Mouse (Mus musculus): ENCODE measurements at regions not wholly inside any gene's neighbourhood (a gene's known extent, or its start where the extent isn't known, plus 50 kb on each side); places are given as distances from the start of the nearest gene placed in this dataset.

- no peak overlapping the region for H3K4me3 ChIP-seq (replicated peaks in 1 of 3; ENCODE audit: low read depth in 2 of 3, low read length in 2 of 3, poor library complexity in 1 of 3)
- no peak overlapping the region for H3K27ac ChIP-seq (ENCODE audit: insufficient read depth, low read depth)
- TF ChIP-seq IRF4 (IDR thresholded peaks at IDR 0.05; ENCODE audit: low read depth, low read length) (no peak), ZKSCAN1 (IDR thresholded peaks at IDR 0.05; ENCODE audit: borderline replicate concordance, low read depth, low read length) (no peak), UBTF (IDR thresholded peaks at IDR 0.05; ENCODE audit: low read depth, low read length) (no peak), JUND (conservative IDR thresholded peaks at IDR 0.05; ENCODE audit: low read depth, low read length) (no peak), MYC (IDR thresholded peaks at IDR 0.05; ENCODE audit: low read depth, low read length) (no peak), GABPA (IDR thresholded peaks at IDR 0.05; ENCODE audit: insufficient replicate concordance, low read depth, low read length) (no peak), BHLHE40 (IDR thresholded peaks at IDR 0.05; ENCODE audit: low read depth, low read length) (no peak), ELF1 (IDR thresholded peaks at IDR 0.05; ENCODE audit: low read depth, low read length) (no peak), TCF12 (IDR thresholded peaks at IDR 0.05; ENCODE audit: low read depth, low read length) (no peak), MEF2A (IDR thresholded peaks at IDR 0.05; ENCODE audit: borderline replicate concordance, low read depth, low read length) (no peak), PAX5 (IDR thresholded peaks at IDR 0.05; ENCODE audit: low read length) (no peak)
- in situ Hi-C loops (cut with MboI; ENCODE audit: low pct_ligation_motif_present, low pct_unique_long_range_greater_than_20kb, low sequenced_read_pairs), result no loop called here
- H3K9ac ChIP-seq (ENCODE audit: insufficient read depth, low read depth), result no peak overlapping the region
- H3K4me1 ChIP-seq (ENCODE audit: control insufficient read depth in 1 of 2, insufficient read depth in 2 of 2), result peaks cover 6 to 8% of the 10 kb centered on the region in 2 experiments; a peak in 1 of 4 replicates
- dilution Hi-C loops (cut with MboI; ENCODE audit: extremely low pct_ligation_motif_present, extremely low pct_unique_long_range_greater_than_20kb, low sequenced_read_pairs), result no loop called here
- no peaks in the 10 kb centered on the region for H3K36me3 ChIP-seq (replicated peaks in 1 of 2; ENCODE audit: control insufficient read depth in 1 of 2, insufficient read depth in 1 of 2, low read length in 1 of 2)
- no peak for DNase-seq (ENCODE audit: extremely low read depth)
- H3K79me2 ChIP-seq (replicated peaks; ENCODE audit: control insufficient read depth, extremely low read depth, insufficient read depth, poor library complexity, severe bottlenecking), result no peaks in the 10 kb centered on the region
- H3K27me3 ChIP-seq (replicated peaks), result no peaks in the 10 kb centered on the region
- no peak overlapping the region for H3K4me2 ChIP-seq (ENCODE audit: insufficient read depth, low read depth, poor library complexity, severe bottlenecking)
- H3K9me3 ChIP-seq (replicated peaks; ENCODE audit: low read length), result no peaks in the 10 kb centered on the region
Measured at GRCm38 (mm10) chr6:126398641-126399040, 136.6 kb downstream of the Kcna5 start.

DNA sequence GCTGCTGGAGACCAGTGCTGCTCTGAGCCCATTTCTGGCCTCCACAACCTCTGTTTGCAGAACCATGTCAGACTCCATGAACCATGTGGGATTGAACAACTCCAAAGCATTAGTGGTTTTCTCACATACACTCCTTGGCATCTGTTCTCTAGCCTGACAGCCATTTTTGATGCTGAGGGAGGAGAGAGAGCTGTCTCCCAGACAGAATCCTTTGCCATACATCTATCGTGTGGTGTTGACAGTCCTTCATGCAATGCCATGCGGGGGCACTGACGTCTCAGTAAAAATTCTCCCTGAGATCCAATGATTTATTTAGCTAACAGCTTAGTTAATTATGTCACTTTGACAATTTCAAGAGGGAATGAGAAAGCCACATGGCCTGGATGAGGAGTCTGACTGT lies 140.2 kb downstream of the Kcna5 start:
- TF ChIP-seq HCFC1 (IDR thresholded peaks at IDR 0.05; ENCODE audit: low read depth, low read length) (no peak), ELF1 (IDR thresholded peaks at IDR 0.05; ENCODE audit: low read depth, low read length) (no peak), KAT2A (IDR thresholded peaks at IDR 0.05; ENCODE audit: insufficient replicate concordance, low read length) (no peak)
- Histone ChIP-seq H3K4me2 (ENCODE audit: insufficient read depth, low read depth, poor library complexity, severe bottlenecking) (no peak overlapping the region), H3K4me3 (replicated peaks in 1 of 3; ENCODE audit: low read depth in 2 of 3, low read length in 2 of 3, poor library complexity in 1 of 3) (no peak overlapping the region), H3K9ac (ENCODE audit: insufficient read depth, low read depth) (no peak overlapping the region), H3K4me1 (ENCODE audit: control insufficient read depth in 1 of 2, insufficient read depth in 2 of 2) (peaks cover 6 to 8% of the 10 kb centered on the region in 2 experiments; a peak in 2 of 4 replicates), H3K9me3 (replicated peaks; ENCODE audit: low read length) (peaks cover 3% of the 10 kb centered on the region), H3K79me2 (replicated peaks; ENCODE audit: control insufficient read depth, extremely low read depth, insufficient read depth, poor library complexity, severe bottlenecking) (no peaks in the 10 kb centered on the region), H3K27me3 (replicated peaks) (no peaks in the 10 kb centered on the region), H3K27ac (ENCODE audit: insufficient read depth, low read depth) (no peak overlapping the region), H3K36me3 (replicated peaks in 1 of 2; ENCODE audit: control insufficient read depth in 1 of 2, insufficient read depth in 1 of 2, low read length in 1 of 2) (no peaks in the 10 kb centered on the region)
- no peak for DNase-seq (ENCODE audit: extremely low read depth)
- dilution Hi-C loops (cut with MboI; ENCODE audit: extremely low pct_ligation_motif_present, extremely low pct_unique_long_range_greater_than_20kb, low sequenced_read_pairs) (no loop called here), in situ Hi-C loops (cut with MboI; ENCODE audit: low pct_ligation_motif_present, low pct_unique_long_range_greater_than_20kb, low sequenced_read_pairs) (no loop called here)

Measured in CH12.LX (cell line).